In genomic region chr15:89453865-89454478, GRCm38 (mm10) we compare ENCODE assay signal across 8 mouse cellular contexts. TPM values are rescaled to one million over a fixed set of nuclear protein-coding genes. Genes with fewer than 3 reads are reported as not detected.
DNase-seq lines count a peak whose midpoint lies in the region; ATAC-seq and TF ChIP-seq lines count a peak whose summit lies in the region.

TSS of gene Mapk8ip2 (plus strand) at chr15:89453913.

- no peaks in the 10 kb centered on the region for H3K36me3 ChIP-seq in kidney, adult 2 months (ENCODE audit: control insufficient read depth, insufficient read depth, low read length)
- H3K36me3 ChIP-seq in forebrain, embryonic 10.5 days (replicated peaks): peaks cover 28% of the 10 kb centered on the region
- H3K36me3 ChIP-seq in midbrain, postnatal 0 days (ENCODE audit: insufficient read depth, low read length): peaks cover 27% of the 10 kb centered on the region

- H3K4me1 ChIP-seq in kidney, adult 2 months (ENCODE audit: control insufficient read depth, insufficient read depth, low read length): no peaks in the 10 kb centered on the region
- H3K4me1 ChIP-seq in forebrain, embryonic 10.5 days: peaks cover 27% of the 10 kb centered on the region
- peaks cover 16% of the 10 kb centered on the region for H3K4me1 ChIP-seq in midbrain, postnatal 0 days (ENCODE audit: insufficient read depth, low read length)

- TF ChIP-seq CTCF in kidney, adult 2 months (conservative IDR thresholded peaks at IDR 0.05; ENCODE audit: insufficient read depth, insufficient read length, low read depth, low read length): no peak
- TF ChIP-seq CTCF in brain, embryonic 14.5 days (IDR thresholded peaks at IDR 0.05; ENCODE audit: borderline replicate concordance, extremely low read depth, insufficient read depth, insufficient read length): no peak
- peak; percentile 19; the same call in 1 of the 2 replicates for TF ChIP-seq CTCF in midbrain, postnatal 0 days (IDR thresholded peaks at IDR 0.05)

- ATAC-seq in midbrain, postnatal 0 days (ENCODE audit: low FRiP score): peak; percentile 78
- no peak for ATAC-seq in monocyte, adult 5-6 weeks (replicated peaks; ENCODE audit: insufficient number of reproducible peaks, low FRiP score, low TSS enrichment, poor library complexity, severe bottlenecking)

- H3K4me2 ChIP-seq in midbrain, postnatal 0 days (ENCODE audit: low read depth, low read length, poor library complexity, severe bottlenecking): peak within 1 kb of the TSS; percentile 95

- WGBS in kidney, adult 2 months: 2% methylated on average over 53 of the region's 53 CpGs
- WGBS in forebrain, embryonic 10.5 days: under 1% methylated on average over 53 of the region's 53 CpGs
- WGBS in midbrain, postnatal 0 days: under 1% methylated on average over 48 of the region's 53 CpGs

- H3K9me3 ChIP-seq in forebrain, embryonic 10.5 days: no peaks in the 10 kb centered on the region
- H3K9me3 ChIP-seq in midbrain, postnatal 0 days (ENCODE audit: low read length): no peaks in the 10 kb centered on the region

- TF ChIP-seq POLR2A in kidney, adult 2 months (IDR thresholded peaks at IDR 0.05; ENCODE audit: low read depth, low read length): no peak
- TF ChIP-seq POLR2A in brain, embryonic 14.5 days (IDR thresholded peaks at IDR 0.05; ENCODE audit: borderline replicate concordance, extremely low read depth, insufficient read depth, insufficient read length, poor library complexity, severe bottlenecking): peak; percentile 63

- no peak within 1 kb of the TSS for H3K27ac ChIP-seq in kidney, adult 2 months (ENCODE audit: insufficient read depth, low read depth, low read length)
- H3K27ac ChIP-seq in forebrain, embryonic 10.5 days: peak within 1 kb of the TSS; percentile 89
- peak within 1 kb of the TSS; percentile 90 for H3K27ac ChIP-seq in midbrain, postnatal 0 days (ENCODE audit: low read depth, low read length)

- H3K4me3 ChIP-seq in kidney, adult 2 months (ENCODE audit: insufficient read depth, low read depth, low read length): peak within 1 kb of the TSS; percentile 47
- peak within 1 kb of the TSS; percentile 84 for H3K4me3 ChIP-seq in forebrain, embryonic 10.5 days
- H3K4me3 ChIP-seq in midbrain, postnatal 0 days (ENCODE audit: low read depth, low read length): peak within 1 kb of the TSS; percentile 76

- 0 out of 2 replicates have a peak, but pooled peaks cover 1% of the 10 kb centered on the region for H3K27me3 ChIP-seq in kidney, adult 2 months (replicated peaks; ENCODE audit: control insufficient read depth, insufficient read depth, low read length)
- H3K27me3 ChIP-seq in forebrain, embryonic 10.5 days (ENCODE audit: poor library complexity, severe bottlenecking): peaks cover 56% of the 10 kb centered on the region
- no peaks in the 10 kb centered on the region for H3K27me3 ChIP-seq in midbrain, postnatal 0 days (ENCODE audit: insufficient read depth, low read length)

- H3K9ac ChIP-seq in midbrain, postnatal 0 days (replicated peaks; ENCODE audit: low read length, poor library complexity, severe bottlenecking): peak within 1 kb of the TSS; percentile 85

- no peak for DNase-seq in kidney, adult 2 months
- no peak for DNase-seq in kidney, postnatal 25 days
- peak; percentile 77 for DNase-seq in brain, embryonic 14.5 days (ENCODE audit: low read depth)
- DNase-seq in forebrain, embryonic 10.5 days (ENCODE audit: extremely low spot score, low spot score): peak; percentile 55
- DNase-seq in layer of hippocampus, postnatal 36 days: peak; percentile 61 to 63
- peak; percentile 59 for DNase-seq in midbrain, postnatal 0 days (ENCODE audit: low spot score)
- no peak for DNase-seq in B cell, adult 2 months

RNA-seq across cellular contexts. Expression of gene Mapk8ip2, which starts in this region (rescaled TPM):
- polyA plus RNA-seq in kidney, adult 2 months (2012; rRNA removed): 0.29 and 0.59 TPM in 2 replicates
- 87.2 and 99.5 TPM in 2 replicates for polyA plus RNA-seq in brain, embryonic 14.5 days (2012; rRNA removed)
- polyA plus RNA-seq in forebrain, embryonic 10.5 days (2016; fragmentation: Nextera tagmentation; extraction: Ambion mirVana): 21.2 and 22.4 TPM in 2 replicates
- 100 to 1,000 TPM; 248 to 284 TPM for total RNA-seq in layer of hippocampus, postnatal 36 days (2021)
- 100 and 110 TPM in 2 replicates for total RNA-seq in midbrain, postnatal 0 days (2014; rRNA removed)
- 68.0 and 68.8 TPM in 2 replicates for polyA plus RNA-seq in midbrain, postnatal 0 days (2015; fragmentation: Nextera tagmentation; extraction: Ambion mirVana)
- not detected in 3 replicates for total RNA-seq in monocyte, adult 5-6 weeks (2017)

Comparison
In these comparisons a context has a peak if more than half of its experiments do, and no peak if none do; other contexts are left out.
1. RNA of gene Mapk8ip2 (total RNA-seq): 248 to 284 TPM in layer of hippocampus, postnatal 36 days and 100 to 110 TPM in midbrain, postnatal 0 days; not detected in monocyte, adult 5-6 weeks; every median in the first group is over 100 times any median in the second.
2. RNA of gene Mapk8ip2 (polyA plus RNA-seq): 87.2 to 99.5 TPM in brain, embryonic 14.5 days, 68.0 to 68.8 TPM in midbrain, postnatal 0 days and 21.2 to 22.4 TPM in forebrain, embryonic 10.5 days; 0.29 to 0.59 TPM in kidney, adult 2 months; every median in the first group is over 10 times any median in the second.
3. DNase-seq: peak in brain, embryonic 14.5 days (single experiment), forebrain, embryonic 10.5 days (single experiment), layer of hippocampus, postnatal 36 days (2 of 2) and midbrain, postnatal 0 days (single experiment); none in kidney, adult 2 months (single experiment), kidney, postnatal 25 days (0 of 2) and B cell, adult 2 months (0 of 2).
4. Peak in every context shown above with its lines, with median percentiles within 50 percentile points of each other: H3K4me3 ChIP-seq.